Mouse (Mus musculus) ovary, adult 2 months (tissue): ENCODE results near the gene Nup62. TPM values are rescaled to one million over a fixed set of nuclear protein-coding genes. Genes with fewer than 3 reads are reported as not detected.

Source experiments
- polyA plus RNA-seq: library from polyadenylated mRNA; depleted of rRNA; stranded (reverse); fragments of >200 nt; gene quantifications from 2 replicates; pipeline ENCODE4 v1.2.3, GENCODE M21; 2012; rRNA removed

Nup62 gene
- polyA plus RNA-seq, result 121 and 156 TPM in 2 replicates

DNA sequence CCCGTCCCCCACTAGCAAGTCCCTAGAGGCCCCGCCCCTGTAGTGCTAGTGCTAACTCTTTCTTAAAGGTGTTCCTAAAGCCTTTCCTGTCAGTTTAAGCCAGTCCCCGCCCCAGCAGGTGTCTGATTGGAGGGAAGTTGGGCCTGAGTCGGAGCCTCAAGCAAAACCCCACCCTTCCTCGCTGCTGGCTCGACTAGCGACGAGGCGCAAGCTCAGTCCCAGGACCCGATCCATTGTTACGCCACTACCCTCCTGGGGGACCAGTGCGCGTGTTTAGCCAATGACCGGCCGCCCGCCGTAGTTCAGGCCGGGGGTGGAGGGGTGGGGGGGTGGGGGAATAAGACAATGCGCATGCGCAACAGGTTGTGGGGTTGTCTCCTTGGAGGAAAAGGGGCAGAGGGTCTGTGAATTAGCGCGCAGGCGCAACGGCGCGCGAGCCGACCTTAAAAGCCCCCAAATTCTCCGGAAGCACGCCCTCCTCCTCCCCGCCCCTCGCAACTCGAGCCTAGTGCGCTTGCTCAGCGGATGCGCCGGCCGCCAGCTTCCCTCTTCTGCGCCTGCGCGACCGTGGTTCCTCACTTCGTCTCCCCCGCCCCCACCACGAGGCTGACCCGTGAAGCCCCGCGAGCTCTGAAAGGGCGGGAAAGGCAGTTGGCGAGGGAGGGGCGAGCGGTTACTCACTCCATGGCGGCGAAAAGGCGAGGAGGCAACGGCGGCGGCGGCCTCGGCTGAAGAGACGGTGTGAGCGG lies at the start of gene Nup62, which contains the start of gene Il4i1:
Gene Nup62 (plus strand): TSS at position 368 of the 749 bp plus-strand sequence.
Gene Il4i1 (plus strand): TSS at position 667 of the 749 bp plus-strand sequence.

GRCm38 (mm10) chr7:44816470-44817021 lies 658 bp downstream of the Nup62 start, which contains the start of gene Atf5:
Atf5 (minus strand) TSS chr7:44816658.

GRCm38 (mm10) chr7:44848561-44849415 lies 32.9 kb downstream of the Nup62 start, which contains the start of the genes Akt1s1 and Tbc1d17:
Akt1s1 (plus strand) TSS chr7:44848991.
Tbc1d17 (minus strand) TSS chr7:44849079.

DNA sequence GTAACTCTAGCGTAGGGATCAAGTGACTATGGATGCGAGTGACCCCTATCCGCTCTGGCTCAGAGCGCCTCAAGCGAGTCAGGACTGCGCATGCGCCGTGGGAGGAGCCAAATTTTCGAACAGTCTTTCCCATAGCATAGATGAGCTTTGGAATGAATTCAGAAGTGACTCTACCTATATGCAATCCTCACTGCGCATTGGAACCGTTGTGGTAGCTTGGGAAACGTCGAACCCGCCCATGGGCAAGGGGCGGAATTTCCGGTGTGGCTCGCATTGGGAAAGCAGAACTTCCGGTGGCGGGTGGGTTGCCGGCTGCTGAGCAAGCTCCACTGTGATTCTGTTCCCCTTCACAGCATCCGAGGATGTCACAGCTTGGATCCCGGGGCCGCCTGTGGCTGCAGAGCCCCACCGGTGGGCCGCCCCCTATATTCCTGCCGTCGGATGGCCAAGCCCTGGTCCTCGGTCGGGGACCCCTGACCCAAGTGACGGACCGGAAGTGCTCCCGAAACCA lies 41.2 kb downstream of the Nup62 start, which contains the start of gene Pnkp:
Gene Pnkp (plus strand): TSS at position 98 of the 511 bp plus-strand sequence.

DNA sequence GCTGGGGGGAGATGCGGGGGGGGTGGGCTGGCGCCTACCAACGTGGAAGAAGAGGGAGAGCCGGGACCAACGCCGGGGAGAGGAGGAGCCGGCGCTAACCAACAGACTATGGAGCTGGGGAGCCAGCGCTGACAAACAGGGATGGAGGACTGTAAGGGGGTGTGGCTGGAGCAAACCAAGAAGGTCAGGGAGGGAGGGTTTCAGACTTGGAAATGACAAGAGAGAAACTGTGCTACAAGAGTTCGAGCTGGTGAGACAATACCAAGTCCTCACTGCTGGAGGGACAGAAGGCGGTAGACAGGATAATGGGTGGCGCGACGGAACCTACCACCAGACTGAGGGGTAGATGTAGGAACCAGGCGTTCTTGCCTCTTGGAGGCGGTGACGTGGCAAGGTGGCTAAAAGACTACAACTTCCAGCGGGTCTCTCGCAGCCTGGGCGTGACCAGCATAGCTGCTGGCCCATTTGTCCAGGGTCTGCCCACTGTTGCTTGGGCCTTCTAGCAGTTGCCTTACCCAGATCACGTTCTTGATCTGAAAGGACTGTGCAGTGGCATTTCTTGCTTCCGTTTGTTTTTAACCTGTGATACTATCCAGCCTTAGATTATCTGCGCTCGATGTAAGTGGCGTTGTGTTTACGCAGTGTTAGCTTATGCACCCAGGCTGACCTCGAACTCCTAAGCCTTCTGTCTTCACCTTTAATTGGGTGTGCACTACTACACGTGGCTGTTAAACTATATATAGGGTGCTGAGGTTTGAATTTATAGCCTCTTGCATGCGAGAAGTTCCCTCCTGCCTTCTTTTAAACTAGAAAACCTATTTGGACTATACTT lies 54.0 kb downstream of the Nup62 start, which contains the start of gene Ptov1:
Gene Ptov1 (minus strand): TSS at position 92 of the 832 bp plus-strand sequence.

Other genes with a start within 250 kb of the Nup62 start
- gene Napsa, start 243.7 kb upstream of the Nup62 start, polyA plus RNA-seq, result 24.1 and 29.3 TPM in 2 replicates
- 2.9 and 3.1 TPM in 2 replicates for gene Kcnc3, start 225.4 kb upstream of the Nup62 start, polyA plus RNA-seq
- 9.2 and 12.0 TPM in 2 replicates for gene Myh14, start 145.2 kb upstream of the Nup62 start, polyA plus RNA-seq
- not detected in 2 replicates for gene Izumo2, start 107.3 kb upstream of the Nup62 start, polyA plus RNA-seq
- gene Vrk3, start 67.7 kb upstream of the Nup62 start, polyA plus RNA-seq, result 30.5 and 41.0 TPM in 2 replicates
- 0.66 and 0.89 TPM in 2 replicates for gene Zfp473, start 65.0 kb upstream of the Nup62 start, polyA plus RNA-seq
- gene Il4i1, start 299 bp downstream of the Nup62 start, polyA plus RNA-seq, result 3.7 and 5.0 TPM in 2 replicates
- gene Atf5, start 570 bp downstream of the Nup62 start, polyA plus RNA-seq, result 231 and 322 TPM in 2 replicates
- gene Akt1s1, start 32.9 kb downstream of the Nup62 start, polyA plus RNA-seq, result 475 and 657 TPM in 2 replicates
- 147 and 164 TPM in 2 replicates for gene Tbc1d17, start 33.0 kb downstream of the Nup62 start, polyA plus RNA-seq
- gene Pnkp, start 41.1 kb downstream of the Nup62 start, polyA plus RNA-seq, result 65.1 and 72.1 TPM in 2 replicates
- gene Ptov1, start 53.7 kb downstream of the Nup62 start, polyA plus RNA-seq, result 762 and 793 TPM in 2 replicates
- gene Med25, start 76.6 kb downstream of the Nup62 start, polyA plus RNA-seq, result 274 and 494 TPM in 2 replicates
- 133 and 143 TPM in 2 replicates for gene Fuz, start 80.0 kb downstream of the Nup62 start, polyA plus RNA-seq
- 132 and 136 TPM in 2 replicates for gene Ap2a1, start 113.4 kb downstream of the Nup62 start, polyA plus RNA-seq
- 0.08 TPM in 1 of 2 replicates, not detected in the other for gene Tsks, start 127.1 kb downstream of the Nup62 start, polyA plus RNA-seq
- gene Cpt1c, start 158.8 kb downstream of the Nup62 start, polyA plus RNA-seq, result 61.1 and 66.1 TPM in 2 replicates
- 364 and 448 TPM in 2 replicates for gene Prmt1, start 170.5 kb downstream of the Nup62 start, polyA plus RNA-seq
- 154 and 158 TPM in 2 replicates for gene Irf3, start 181.6 kb downstream of the Nup62 start, polyA plus RNA-seq
- 43.3 and 49.2 TPM in 2 replicates for gene Bcl2l12, start 182.6 kb downstream of the Nup62 start, polyA plus RNA-seq
- 116 and 132 TPM in 2 replicates for gene Scaf1, start 200.3 kb downstream of the Nup62 start, polyA plus RNA-seq
- gene Rras, start 201.9 kb downstream of the Nup62 start, polyA plus RNA-seq, result 161 and 171 TPM in 2 replicates
- gene Prr12, start 236.8 kb downstream of the Nup62 start, polyA plus RNA-seq, result 17.5 and 18.4 TPM in 2 replicates
- 157 and 163 TPM in 2 replicates for gene Nosip, start 246.3 kb downstream of the Nup62 start, polyA plus RNA-seq
- 90.9 and 100 TPM in 2 replicates for gene Prrg2, start 246.6 kb downstream of the Nup62 start, polyA plus RNA-seq